In the genomic region with DNA sequence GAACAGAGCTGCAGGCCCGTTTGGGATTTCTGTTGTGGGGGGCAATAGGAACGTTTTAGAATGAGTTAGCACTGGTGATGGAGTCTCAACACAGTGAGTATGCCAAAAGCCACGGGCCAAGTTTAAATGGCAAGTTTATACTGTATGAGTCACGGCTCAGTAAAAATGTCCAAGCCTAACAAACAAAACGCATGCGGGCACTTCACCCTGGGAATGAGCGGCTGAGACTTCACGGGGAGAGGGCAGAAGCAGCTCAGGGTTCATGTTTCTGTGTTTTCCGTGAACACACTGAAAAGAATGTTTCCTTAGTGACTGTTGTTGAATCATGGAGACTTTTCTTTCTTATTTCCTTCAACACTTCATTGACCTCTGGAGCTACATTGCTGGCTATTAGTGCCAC, we compare ENCODE assay signal across 14 mouse cellular contexts. TPM values are rescaled to one million over a fixed set of nuclear protein-coding genes. Genes with fewer than 3 reads are reported as not detected.
DNase-seq lines count a peak whose midpoint lies in the region.
"Had no signal": no experiment of that assay in that cellular context is flagged by ENCODE, and none has a peak within 500 bp of the region (broad histone marks: within the 10 kb centered on the region; RNA-seq: fewer than 3 reads in every experiment).

No protein-coding gene starts in this region.

- intact Hi-C loops in left cerebral cortex, postnatal 4 days (cut with DNase I), result no loop called here

- DNase-seq in kidney, adult 11 months, result peak; percentile 27
- DNase-seq in kidney, postnatal 10 days, result no peak
- DNase-seq in 3T3-L1 (ENCODE audit: low read depth, low spot score) (peak; percentile 95), NIH3T3 (ENCODE audit: low read depth) (peak; percentile 96)
- DNase-seq in lung, postnatal 36 days, result peak; percentile 56
- no peak for DNase-seq in left cerebral cortex, postnatal 4 days
- no peak for DNase-seq in spleen, postnatal 14 days (ENCODE audit: low spot score in 2 of 2)
- DNase-seq: cerebellum, adult 9-11 months; gastrocnemius, postnatal 36 days; kidney, adult 8-10 months; layer of hippocampus, adult 9-11 months; lung, embryonic 14.5 days; right cerebral cortex, postnatal 14 days had no signal

RNA-seq across cellular contexts. Expression of a gene that starts 32.7 kb away (rescaled TPM):
- not detected for total RNA-seq in left cerebral cortex, postnatal 4 days (2021)
- total RNA-seq: gastrocnemius, postnatal 36 days; megakaryocyte-erythroid progenitor cell, adult 5-6 weeks had no signal

Comparison
In these comparisons a context has a peak if more than half of its experiments do, and no peak if none do; other contexts are left out.
1. DNase-seq: peak in kidney, adult 11 months (single experiment), 3T3-L1 (single experiment), NIH3T3 (single experiment) and lung, postnatal 36 days (single experiment); none in kidney, postnatal 10 days (single experiment), left cerebral cortex, postnatal 4 days (single experiment) and spleen, postnatal 14 days (0 of 2).